Mouse (Mus musculus) midbrain, embryonic 14.5 days (tissue): ENCODE measurements around the gene Lamb3. TPM values are rescaled to one million over a fixed set of nuclear protein-coding genes. Genes with fewer than 3 reads are reported as not detected.
A peak's percentile ranks its signal among the peaks of the same experiment; 100 is the strongest.

ENCODE experiments used
- ATAC-seq: fragments of 200-750 bp; cut with Nextera tagmentation; 2 replicates; pipeline ENCODE4 v1.8.0; 2017; ENCODE audit warnings: moderate number of reproducible peaks, moderate library complexity; ENCODE audit not compliant: low FRiP score, low TSS enrichment
- DNase-seq: peaks from one replicate; pipeline ENCODE4 v3.0.0-alpha.2; 2015
- H3K27ac ChIP-seq: fragments of 300-500 bp; sonication (generic); replicated peaks from 2 replicates; pipeline ENCODE4 v1.5.1; 2014; ENCODE audit warnings: mild to moderate bottlenecking, low read depth, low read length, moderate library complexity
- H3K27me3 ChIP-seq: fragments of 300-500 bp; sonication (generic); 2 replicates; pipeline ENCODE4 v1.6.1; 2014; ENCODE audit warnings: low read length, control low read depth, mixed read lengths; ENCODE audit not compliant: control insufficient read depth, insufficient read depth
- H3K36me3 ChIP-seq: fragments of 300-500 bp; sonication (generic); 2 replicates; pipeline ENCODE4 v1.6.1; 2014; ENCODE audit warnings: low read length, control low read depth; ENCODE audit not compliant: control insufficient read depth, insufficient read depth
- H3K4me1 ChIP-seq: fragments of 300-500 bp; sonication (generic); 2 replicates; pipeline ENCODE4 v1.6.1; 2014; ENCODE audit warnings: mild to moderate bottlenecking, antibody characterized with exemption, low read length, control low read depth; ENCODE audit not compliant: control insufficient read depth, insufficient read depth
- H3K4me2 ChIP-seq: fragments of 300-500 bp; sonication (generic); 2 replicates; pipeline ENCODE4 v1.6.1; 2014; ENCODE audit warnings: mild to moderate bottlenecking, low read length, moderate library complexity
- H3K4me3 ChIP-seq: fragments of 300-500 bp; sonication (generic); replicated peaks from 2 replicates; pipeline ENCODE4 v1.5.1; 2014; ENCODE audit warnings: low read depth, low read length
- H3K9ac ChIP-seq: fragments of 300-500 bp; sonication (generic); replicated peaks from 2 replicates; pipeline ENCODE4 v1.6.1; 2014; ENCODE audit warnings: mild to moderate bottlenecking, low read length, moderate library complexity
- H3K9me3 ChIP-seq: fragments of 300-500 bp; sonication (generic); 2 replicates; pipeline ENCODE4 v1.6.1; 2016; ENCODE audit warnings: low read length, control low read depth, mixed read lengths; ENCODE audit not compliant: control insufficient read depth
- WGBS: fragments of 180-500 bp; shearing (Covaris S2); extraction: QIAGEN DNeasy Blood & Tissue Kit; methylation state at CpG from one replicate; pipeline ENCODE4 v1.1.7; 2014; 5-methylcytosine and 5-hydroxymethylcytosine counted together
- polyA plus RNA-seq: library from polyadenylated mRNA; unstranded; fragments of >200 nt; fragmentation: Nextera tagmentation; extraction: Ambion mirVana; gene quantifications from 2 replicates; pipeline ENCODE4 v1.2.1, GENCODE M21; 2014

Lamb3 gene
- 0.15 and 0.30 TPM in 2 replicates for polyA plus RNA-seq

- H3K4me1 ChIP-seq = no peaks in the 10 kb centered on the region
- no peaks in the 10 kb centered on the region for H3K9me3 ChIP-seq
- H3K9ac ChIP-seq = no peak within 1 kb of the TSS
- H3K4me2 ChIP-seq = no peak within 1 kb of the TSS
- ATAC-seq = no peak
- H3K27me3 ChIP-seq = no peaks in the 10 kb centered on the region
- no peak for DNase-seq
- WGBS = 92% methylated on average over 3 of the region's 3 CpGs
- no peak within 1 kb of the TSS for H3K4me3 ChIP-seq
- H3K27ac ChIP-seq = no peak within 1 kb of the TSS
- no peaks in the 10 kb centered on the region for H3K36me3 ChIP-seq
These were observed at the start of gene Lamb3 for GRCm38 (mm10) chr1:193207503-193207902. Gene Lamb3 (plus strand): TSS chr1:193207699.

- no peak for ATAC-seq
- Histone ChIP-seq H3K4me2 (no peak overlapping the region), H3K9me3 (no peaks in the 10 kb centered on the region), H3K27me3 (peaks cover 4% of the 10 kb centered on the region; the same call in 1 of the 2 replicates), H3K4me3 (no peak overlapping the region), H3K27ac (no peak overlapping the region), H3K9ac (no peak overlapping the region), H3K36me3 (no peaks in the 10 kb centered on the region), H3K4me1 (no peaks in the 10 kb centered on the region)
- DNase-seq = no peak
- 69% methylated on average over 3 of the region's 3 CpGs for WGBS
These were observed 48.3 kb upstream of the Lamb3 start for GRCm38 (mm10) chr1:193159163-193159562.

GRCm38 (mm10) chr1:193159613-193160012 is 47.9 kb upstream of the Lamb3 start:
- ATAC-seq = no peak
- Histone ChIP-seq H3K9ac (no peak overlapping the region), H3K9me3 (no peaks in the 10 kb centered on the region), H3K4me3 (no peak overlapping the region), H3K4me2 (no peak overlapping the region), H3K4me1 (no peaks in the 10 kb centered on the region), H3K36me3 (no peaks in the 10 kb centered on the region), H3K27ac (no peak overlapping the region), H3K27me3 (no peaks in the 10 kb centered on the region)
- DNase-seq = no peak
- 69% methylated on average over 1 of the region's 1 CpGs for WGBS

DNA sequence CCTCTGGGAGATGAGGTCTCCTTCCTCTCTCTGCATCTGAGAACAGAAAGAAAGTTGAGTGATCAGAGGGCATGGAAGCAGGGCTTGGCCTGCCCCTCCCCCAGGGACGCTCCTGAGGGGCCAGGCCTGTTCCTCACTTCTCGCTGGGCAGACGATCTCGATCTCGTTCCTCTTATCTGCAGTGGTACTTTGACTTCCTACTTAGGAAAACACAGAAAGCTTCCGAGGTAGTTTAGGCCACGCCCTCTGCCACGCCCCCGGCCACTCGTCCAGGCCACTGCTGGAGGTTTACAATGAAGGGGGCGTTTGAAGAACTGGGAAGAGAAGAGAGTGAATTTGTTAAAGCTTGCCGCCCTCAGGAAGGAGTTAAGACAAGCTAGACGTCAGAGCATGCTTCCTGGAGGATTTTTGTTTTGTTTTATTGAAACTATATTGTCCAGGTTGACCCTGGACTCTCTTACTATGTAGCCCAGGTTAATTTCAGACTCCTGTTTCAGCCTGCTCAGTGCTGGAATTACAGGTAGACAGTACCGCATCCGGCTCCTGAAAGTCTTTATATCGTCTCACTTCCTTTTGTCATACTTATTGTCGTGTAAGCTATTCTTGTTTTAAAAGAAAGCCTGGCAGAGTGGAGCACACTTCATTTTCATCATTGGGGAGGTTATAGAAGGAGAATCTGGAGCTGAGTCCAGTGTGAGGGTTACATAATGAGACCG is 47.0 kb upstream of the Lamb3 start:
- Histone ChIP-seq H3K36me3 (no peaks in the 10 kb centered on the region), H3K9me3 (no peaks in the 10 kb centered on the region), H3K9ac (no peak overlapping the region), H3K27ac (no peak overlapping the region), H3K4me1 (no peaks in the 10 kb centered on the region), H3K4me3 (no peak overlapping the region), H3K4me2 (0 out of 2 replicates have a peak overlapping the region, but pooled peaks have one; percentile 7), H3K27me3 (no peaks in the 10 kb centered on the region)
- DNase-seq (peak; percentile 39), ATAC-seq (no peak)
- WGBS = 13% methylated on average over 18 of the region's 18 CpGs

GRCm38 (mm10) chr1:193167746-193168145 is 39.8 kb upstream of the Lamb3 start, which contains the start of gene A130010J15Rik:
Gene A130010J15Rik (plus strand): TSS chr1:193168046.
- WGBS = 94% methylated on average over 3 of the region's 3 CpGs
- ATAC-seq (no peak), DNase-seq (no peak)
- no peak within 1 kb of the TSS for H3K9ac ChIP-seq
- no peak within 1 kb of the TSS for H3K4me2 ChIP-seq
- peaks cover 12% of the 10 kb centered on the region for H3K4me1 ChIP-seq
- H3K27ac ChIP-seq = no peak within 1 kb of the TSS
- no peak within 1 kb of the TSS for H3K4me3 ChIP-seq
- no peaks in the 10 kb centered on the region for H3K27me3 ChIP-seq
- no peaks in the 10 kb centered on the region for H3K36me3 ChIP-seq
- H3K9me3 ChIP-seq = no peaks in the 10 kb centered on the region

- Histone ChIP-seq H3K9ac (no peak overlapping the region), H3K4me2 (no peak overlapping the region), H3K4me3 (no peak overlapping the region), H3K36me3 (no peaks in the 10 kb centered on the region), H3K4me1 (peaks cover 18% of the 10 kb centered on the region), H3K27ac (no peak overlapping the region), H3K27me3 (no peaks in the 10 kb centered on the region), H3K9me3 (no peaks in the 10 kb centered on the region)
- ATAC-seq (no peak), DNase-seq (no peak)
- WGBS = 93% methylated on average over 7 of the region's 7 CpGs
These were observed 38.3 kb upstream of the Lamb3 start for GRCm38 (mm10) chr1:193169228-193169627.

- no peak overlapping the region for H3K4me3 ChIP-seq
These were observed 37.6 kb upstream of the Lamb3 start for GRCm38 (mm10) chr1:193169856-193170255.

DNA sequence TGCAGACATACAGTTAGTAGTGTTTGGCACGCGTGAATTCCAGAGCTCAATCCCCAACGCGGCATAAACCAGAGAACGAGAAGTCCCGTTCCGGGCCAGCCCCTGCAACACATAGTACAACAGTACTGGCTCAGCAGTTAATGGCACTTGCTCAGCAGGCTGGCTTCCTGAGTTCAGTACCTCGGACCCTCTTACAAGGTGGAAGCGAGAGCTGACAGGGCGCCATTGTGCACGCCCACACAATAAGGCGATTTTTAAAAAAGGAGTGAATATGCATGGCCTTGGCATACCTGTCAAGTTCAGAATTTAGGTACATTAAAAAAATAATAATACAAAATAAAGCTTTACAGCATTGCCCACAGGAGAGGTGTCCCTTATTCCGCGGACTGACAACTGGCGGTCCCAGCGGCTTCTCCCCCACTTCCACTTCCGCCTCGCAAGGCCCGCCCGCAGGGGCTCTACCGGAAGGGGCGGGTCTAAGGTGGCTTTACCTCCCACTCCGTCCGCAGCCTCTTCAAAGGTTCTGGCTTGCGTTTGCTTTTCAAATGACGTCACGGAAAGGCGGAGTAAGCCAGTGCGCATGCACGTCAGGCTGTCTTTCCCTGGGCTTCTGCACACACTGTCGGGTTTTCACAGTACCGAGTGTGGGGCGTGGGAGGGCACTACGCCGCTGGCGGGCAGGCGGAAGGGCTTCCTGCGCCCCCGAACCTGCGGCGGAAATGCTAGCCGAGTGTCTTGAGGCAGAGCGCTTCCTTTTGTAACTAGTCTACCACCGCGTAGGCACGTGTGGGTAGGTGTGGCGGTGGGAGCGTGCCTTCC is 34.3 kb upstream of the Lamb3 start:
- DNase-seq = peak; percentile 100
- no peaks in the 10 kb centered on the region for H3K36me3 ChIP-seq
- ATAC-seq = peak; percentile 99
- peak overlapping the region; percentile 82 for H3K4me2 ChIP-seq
- WGBS = under 1% methylated on average over 48 of the region's 48 CpGs
- H3K27me3 ChIP-seq = no peaks in the 10 kb centered on the region
- peak overlapping the region; percentile 54 for H3K4me3 ChIP-seq
- H3K27ac ChIP-seq = peak overlapping the region; percentile 85
- H3K9ac ChIP-seq = peak overlapping the region; percentile 67
- peaks cover 28% of the 10 kb centered on the region for H3K4me1 ChIP-seq
- H3K9me3 ChIP-seq = no peaks in the 10 kb centered on the region

More at GRCm38 (mm10) chr1:193169856-193170255, 37.6 kb upstream of the Lamb3 start:
- H3K36me3 ChIP-seq = no peaks in the 10 kb centered on the region
- H3K9me3 ChIP-seq = no peaks in the 10 kb centered on the region
- no peaks in the 10 kb centered on the region for H3K27me3 ChIP-seq
- DNase-seq = peak; percentile 56
- no peak overlapping the region for H3K9ac ChIP-seq
- H3K27ac ChIP-seq = no peak overlapping the region
- ATAC-seq = no peak
- no peak overlapping the region for H3K4me2 ChIP-seq
- peaks cover 24% of the 10 kb centered on the region for H3K4me1 ChIP-seq
- WGBS = 83% methylated on average over 2 of the region's 2 CpGs
